Mouse (Mus musculus) central nervous system, embryonic 18 days (tissue): ENCODE data around the gene Adcyap1. TPM values are rescaled to one million over a fixed set of nuclear protein-coding genes. Genes with fewer than 3 reads are reported as not detected.

Source experiments
- polyA plus RNA-seq: library from polyadenylated mRNA; depleted of rRNA; stranded (reverse); fragments of >200 nt; gene quantifications from 2 replicates; pipeline ENCODE4 v1.2.3, GENCODE M21; 2012; rRNA removed

Gene Adcyap1
- 16.7 and 17.2 TPM in 2 replicates for polyA plus RNA-seq

GRCm38 (mm10) chr17:93198717-93199116 is at the start of gene Adcyap1:
Gene Adcyap1, plus strand, starts transcription at chr17:93199017.

